Mouse (Mus musculus) stomach, embryonic 14.5 days (tissue): ENCODE measurements around the gene Slc3a2. TPM values are rescaled to one million over a fixed set of nuclear protein-coding genes. Genes with fewer than 3 reads are reported as not detected.

Source experiments
- ATAC-seq: fragments of 200-750 bp; cut with Nextera tagmentation; 2 replicates; pipeline ENCODE4 v1.8.0; 2017; ENCODE audit warnings: low read depth, moderate TSS enrichment; ENCODE audit not compliant: insufficient number of reproducible peaks, insufficient read depth, low FRiP score
- H3K27ac ChIP-seq: fragments of 300-500 bp; sonication (generic); 2 replicates; pipeline ENCODE4 v1.5.1; 2014; ENCODE audit warnings: mild to moderate bottlenecking, low read length, moderate library complexity, mixed read lengths
- H3K27me3 ChIP-seq: fragments of 300-500 bp; sonication (generic); 2 replicates; pipeline ENCODE4 v1.6.1; 2014; ENCODE audit warnings: low read length, control low read depth, mixed read lengths; ENCODE audit not compliant: control insufficient read depth, insufficient read depth
- H3K36me3 ChIP-seq: fragments of 300-500 bp; sonication (generic); 2 replicates; pipeline ENCODE4 v1.6.1; 2014; ENCODE audit warnings: mild to moderate bottlenecking, control low read depth, low read length, moderate library complexity, mixed read lengths; ENCODE audit not compliant: control insufficient read depth, insufficient read depth
- H3K4me1 ChIP-seq: fragments of 300-500 bp; sonication (generic); 2 replicates; pipeline ENCODE4 v1.6.1; 2014; ENCODE audit warnings: low read length, control low read depth, mixed read lengths; ENCODE audit not compliant: control insufficient read depth, insufficient read depth
- H3K4me2 ChIP-seq: fragments of 300-500 bp; sonication (generic); replicated peaks from 2 replicates; pipeline ENCODE4 v1.6.1; 2014; ENCODE audit warnings: low read depth, low read length, control low read depth
- H3K4me3 ChIP-seq: fragments of 300-500 bp; sonication (generic); 2 replicates; pipeline ENCODE4 v1.5.1; 2014; ENCODE audit warnings: low read depth, low read length, control low read depth
- H3K9ac ChIP-seq: fragments of 300-500 bp; sonication (generic); replicated peaks from 2 replicates; pipeline ENCODE4 v1.6.1; 2014; ENCODE audit warnings: low read depth, mild to moderate bottlenecking, control low read depth, low read length, moderate library complexity, mixed read lengths
- H3K9me3 ChIP-seq: fragments of 300-500 bp; sonication (generic); 2 replicates; pipeline ENCODE4 v1.6.1; 2016; ENCODE audit warnings: low read depth, low read length, control low read depth; ENCODE audit not compliant: control insufficient read depth
- WGBS: fragments of 180-500 bp; shearing (Covaris S2); extraction: QIAGEN DNeasy Blood & Tissue Kit; methylation state at CpG from one replicate; pipeline ENCODE4 v1.1.7; 2014; 5-methylcytosine and 5-hydroxymethylcytosine counted together
- polyA plus RNA-seq: library from polyadenylated mRNA; unstranded; fragments of >200 nt; fragmentation: Nextera tagmentation; extraction: Ambion mirVana; gene quantifications from 2 replicates; pipeline ENCODE4 v1.2.1, GENCODE M21; 2014

The Slc3a2 gene
- polyA plus RNA-seq, 1 experiment from 2014 or later = 80.8 TPM

GRCm38 (mm10) chr19:8710057-8710456, 13.1 kb downstream of the Slc3a2 start:
- H3K9ac ChIP-seq = no peak overlapping the region
- ATAC-seq = no peak
- H3K27me3 ChIP-seq = no peaks in the 10 kb centered on the region
- WGBS = 81% methylated on average over 2 of the region's 2 CpGs
- H3K9me3 ChIP-seq = no peaks in the 10 kb centered on the region
- no peak overlapping the region for H3K4me3 ChIP-seq
- H3K27ac ChIP-seq = peak overlapping the region; percentile 23; the same call in 1 of the 2 replicates
- H3K4me2 ChIP-seq = no peak overlapping the region
- H3K36me3 ChIP-seq = peaks cover 44% of the 10 kb centered on the region
- peaks cover 21% of the 10 kb centered on the region for H3K4me1 ChIP-seq

- H3K36me3 ChIP-seq = peaks cover 44% of the 10 kb centered on the region
- no peak overlapping the region for H3K27ac ChIP-seq
- WGBS = 90% methylated on average over 8 of the region's 8 CpGs
- H3K27me3 ChIP-seq = no peaks in the 10 kb centered on the region
- peaks cover 16% of the 10 kb centered on the region for H3K4me1 ChIP-seq
- H3K9ac ChIP-seq = no peak overlapping the region
- no peak for ATAC-seq
- no peaks in the 10 kb centered on the region for H3K9me3 ChIP-seq
- no peak overlapping the region for H3K4me3 ChIP-seq
- no peak overlapping the region for H3K4me2 ChIP-seq
These were observed 14.2 kb downstream of the Slc3a2 start for GRCm38 (mm10) chr19:8708954-8709353.

GRCm38 (mm10) chr19:8706930-8707329, 16.2 kb downstream of the Slc3a2 start:
- H3K9me3 ChIP-seq = no peaks in the 10 kb centered on the region

GRCm38 (mm10) chr19:8706132-8706667, 17.0 kb downstream of the Slc3a2 start:
- H3K36me3 ChIP-seq = peaks cover 39% of the 10 kb centered on the region
- no peak; the same call in 1 of the 2 replicates for ATAC-seq
- no peaks in the 10 kb centered on the region for H3K9me3 ChIP-seq

More at GRCm38 (mm10) chr19:8706930-8707329, 16.2 kb downstream of the Slc3a2 start:
- no peak for ATAC-seq
- H3K4me2 ChIP-seq = no peak overlapping the region
- 96% methylated on average over 7 of the region's 7 CpGs for WGBS
- H3K9ac ChIP-seq = no peak overlapping the region
- no peak overlapping the region for H3K27ac ChIP-seq
- H3K4me1 ChIP-seq = peaks cover 11% of the 10 kb centered on the region
- H3K27me3 ChIP-seq = no peaks in the 10 kb centered on the region
- peaks cover 44% of the 10 kb centered on the region for H3K36me3 ChIP-seq
- no peak overlapping the region for H3K4me3 ChIP-seq

GRCm38 (mm10) chr19:8705026-8705708, 18.0 kb downstream of the Slc3a2 start:
- Histone ChIP-seq H3K27ac (no peak overlapping the region), H3K36me3 (peaks cover 34% of the 10 kb centered on the region), H3K27me3 (no peaks in the 10 kb centered on the region), H3K4me3 (no peak overlapping the region), H3K4me1 (peaks cover 5% of the 10 kb centered on the region; the same call in 1 of the 2 replicates), H3K4me2 (no peak overlapping the region), H3K9me3 (no peaks in the 10 kb centered on the region), H3K9ac (no peak overlapping the region)
- WGBS = 78% methylated on average over 6 of the region's 6 CpGs
- no peak for ATAC-seq

More at GRCm38 (mm10) chr19:8706132-8706667, 17.0 kb downstream of the Slc3a2 start:
- Histone ChIP-seq H3K4me2 (no peak overlapping the region), H3K9ac (no peak overlapping the region), H3K27me3 (no peaks in the 10 kb centered on the region), H3K27ac (0 out of 2 replicates have a peak overlapping the region, but pooled peaks have one; percentile 3), H3K4me3 (no peak overlapping the region), H3K4me1 (peaks cover 7% of the 10 kb centered on the region; the same call in 1 of the 2 replicates)
- WGBS = 79% methylated on average over 7 of the region's 7 CpGs

- no peaks in the 10 kb centered on the region for H3K27me3 ChIP-seq
- WGBS = 57% methylated on average over 4 of the region's 4 CpGs
- ATAC-seq = no peak
- H3K36me3 ChIP-seq = peaks cover 18% of the 10 kb centered on the region
- H3K4me1 ChIP-seq = no peaks in the 10 kb centered on the region
- H3K27ac ChIP-seq = no peak overlapping the region
- H3K9me3 ChIP-seq = no peaks in the 10 kb centered on the region
- H3K9ac ChIP-seq = no peak overlapping the region
- no peak overlapping the region for H3K4me2 ChIP-seq
- no peak overlapping the region for H3K4me3 ChIP-seq
These were observed 19.6 kb downstream of the Slc3a2 start for GRCm38 (mm10) chr19:8703571-8703970.

- Histone ChIP-seq H3K36me3 (peaks cover 7% of the 10 kb centered on the region; the same call in 1 of the 2 replicates), H3K9ac (no peak overlapping the region), H3K4me2 (no peak overlapping the region), H3K9me3 (no peaks in the 10 kb centered on the region), H3K27ac (no peak overlapping the region), H3K27me3 (no peaks in the 10 kb centered on the region), H3K4me1 (no peaks in the 10 kb centered on the region), H3K4me3 (no peak overlapping the region)
- 67% methylated on average over 3 of the region's 3 CpGs for WGBS
- no peak for ATAC-seq
These were observed 20.7 kb downstream of the Slc3a2 start for GRCm38 (mm10) chr19:8702458-8702857.

GRCm38 (mm10) chr19:8699652-8700051, 23.5 kb downstream of the Slc3a2 start:
- WGBS = 77% methylated on average over 9 of the region's 9 CpGs
- no peaks in the 10 kb centered on the region for H3K27me3 ChIP-seq
- H3K4me2 ChIP-seq = no peak overlapping the region
- no peak overlapping the region for H3K9ac ChIP-seq
- no peaks in the 10 kb centered on the region for H3K36me3 ChIP-seq
- ATAC-seq = no peak
- H3K4me3 ChIP-seq = no peak overlapping the region
- no peak overlapping the region for H3K27ac ChIP-seq
- no peaks in the 10 kb centered on the region for H3K9me3 ChIP-seq
- no peaks in the 10 kb centered on the region for H3K4me1 ChIP-seq
